ENCODE assay signal across 13 mouse cellular contexts in the genomic region with DNA sequence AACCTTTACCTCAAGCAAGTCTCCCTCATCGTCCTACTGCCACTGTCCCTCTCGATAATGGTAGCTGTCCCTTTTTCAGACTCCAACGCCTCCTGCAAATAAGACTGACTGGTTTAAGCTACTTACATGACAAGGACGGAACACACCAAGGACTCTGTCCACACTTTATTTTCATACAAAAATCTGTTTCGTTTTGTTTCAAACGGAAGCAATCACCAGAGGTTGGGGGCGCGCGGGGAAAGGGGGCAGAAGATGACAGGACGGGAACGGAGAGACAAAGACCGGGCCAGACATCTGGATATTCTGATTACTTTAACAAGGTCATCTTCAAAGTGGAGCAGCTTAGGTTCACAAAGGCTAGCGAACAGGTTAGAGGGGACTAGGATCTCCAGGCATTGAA. TPM values are rescaled to one million over a fixed set of nuclear protein-coding genes. Genes with fewer than 3 reads are reported as not detected.
A peak's percentile ranks its signal among the peaks of the same experiment; 100 is the strongest.
DNase-seq lines count a peak whose midpoint lies in the region; ATAC-seq and TF ChIP-seq lines count a peak whose summit lies in the region.
"Had no signal": no experiment of that assay in that cellular context is flagged by ENCODE, and none has a peak within 500 bp of the region (broad histone marks: within the 10 kb centered on the region; RNA-seq: fewer than 3 reads in every experiment).

No protein-coding gene starts in this region.

- TF ChIP-seq POLR2A in brain, embryonic 14.5 days (IDR thresholded peaks at IDR 0.05; ENCODE audit: borderline replicate concordance, extremely low read depth, insufficient read depth, insufficient read length, poor library complexity, severe bottlenecking) = no peak

- 20% methylated on average over 13 of the region's 13 CpGs for WGBS in heart, embryonic 15.5 days
- WGBS in lung, embryonic 16.5 days = 15% methylated on average over 13 of the region's 13 CpGs
- 19% methylated on average over 13 of the region's 13 CpGs for WGBS in liver, embryonic 12.5 days (ENCODE audit: insufficient replicate concordance)

- no peak overlapping the region for H3K27ac ChIP-seq in heart, embryonic 15.5 days
- no peak overlapping the region for H3K27ac ChIP-seq in lung, embryonic 16.5 days (ENCODE audit: low read length)
- H3K27ac ChIP-seq in liver, embryonic 12.5 days = no peak overlapping the region

- no peak for ATAC-seq in heart, embryonic 15.5 days (replicated peaks; ENCODE audit: insufficient number of reproducible peaks, insufficient read depth, low FRiP score, low read depth)
- no peak for ATAC-seq in lung, embryonic 16.5 days (ENCODE audit: low read depth)
- ATAC-seq in liver, embryonic 12.5 days = no peak
- ATAC-seq: forebrain, postnatal 0 days had no signal

- no peaks in the 10 kb centered on the region for H3K9me3 ChIP-seq in heart, embryonic 15.5 days (replicated peaks)
- H3K9me3 ChIP-seq in lung, embryonic 16.5 days (ENCODE audit: control insufficient read depth, low read length) = peaks cover 4% of the 10 kb centered on the region; the same call in 1 of the 2 replicates
- H3K9me3 ChIP-seq in liver, embryonic 12.5 days (replicated peaks) = no peaks in the 10 kb centered on the region

- H3K27me3 ChIP-seq in heart, embryonic 15.5 days = peaks cover 69% of the 10 kb centered on the region
- H3K27me3 ChIP-seq in lung, embryonic 16.5 days (ENCODE audit: control insufficient read depth, insufficient read depth, low read depth, low read length) = peaks cover 49% of the 10 kb centered on the region
- H3K27me3 ChIP-seq in liver, embryonic 12.5 days (replicated peaks) = peaks cover 62% of the 10 kb centered on the region

- peak overlapping the region; percentile 21; the same call in 1 of the 2 replicates for H3K4me3 ChIP-seq in heart, embryonic 15.5 days
- peak overlapping the region; percentile 36 for H3K4me3 ChIP-seq in lung, embryonic 16.5 days (ENCODE audit: low read length)
- H3K4me3 ChIP-seq in liver, embryonic 12.5 days = peak overlapping the region; percentile 42

- no peaks in the 10 kb centered on the region for H3K36me3 ChIP-seq in heart, embryonic 15.5 days
- no peaks in the 10 kb centered on the region for H3K36me3 ChIP-seq in lung, embryonic 16.5 days (ENCODE audit: control insufficient read depth, insufficient read depth, low read length)
- no peaks in the 10 kb centered on the region for H3K36me3 ChIP-seq in liver, embryonic 12.5 days

- DNase-seq in heart, adult 8-10 months (ENCODE audit: low spot score) = no peak
- no peak for DNase-seq in lung, postnatal 36 days
- DNase-seq in brain, embryonic 14.5 days (ENCODE audit: low read depth) = peak; percentile 51
- DNase-seq in ovary, adult 18-20 months (ENCODE audit: low spot score) = no peak
- DNase-seq: adrenal gland, postnatal 36 days; cerebellum, adult 18-20 months; forebrain, postnatal 0 days; kidney, adult 9 months; thymus, postnatal 36 days had no signal

- H3K4me2 ChIP-seq in heart, embryonic 15.5 days = peak overlapping the region; percentile 55
- peak overlapping the region; percentile 54 for H3K4me2 ChIP-seq in lung, embryonic 16.5 days (ENCODE audit: low read depth, low read length)
- H3K4me2 ChIP-seq in liver, embryonic 12.5 days = peak overlapping the region; percentile 60

- H3K9ac ChIP-seq in heart, embryonic 15.5 days = no peak overlapping the region
- H3K9ac ChIP-seq in lung, embryonic 16.5 days (ENCODE audit: low read length) = peak overlapping the region; percentile 15; the same call in 1 of the 2 replicates
- 0 out of 2 replicates have a peak overlapping the region, but pooled peaks have one; percentile 25 for H3K9ac ChIP-seq in liver, embryonic 12.5 days
- H3K9ac ChIP-seq: forebrain, postnatal 0 days had no signal

- TF ChIP-seq CTCF in brain, embryonic 14.5 days (IDR thresholded peaks at IDR 0.05; ENCODE audit: borderline replicate concordance, extremely low read depth, insufficient read depth, insufficient read length) = no peak

- H3K4me1 ChIP-seq in heart, embryonic 15.5 days (replicated peaks) = peaks cover 10% of the 10 kb centered on the region
- peaks cover 10% of the 10 kb centered on the region; the same call in 1 of the 2 replicates for H3K4me1 ChIP-seq in lung, embryonic 16.5 days (replicated peaks; ENCODE audit: control insufficient read depth, insufficient read depth, low read length)
- H3K4me1 ChIP-seq in liver, embryonic 12.5 days = peaks cover 26% of the 10 kb centered on the region

RNA-seq across cellular contexts. Expression of a gene that starts 4.2 kb away (rescaled TPM):
- polyA plus RNA-seq in heart, embryonic 15.5 days (2015; fragmentation: Nextera tagmentation; extraction: Ambion mirVana) = 9.5 and 113 TPM in 2 replicates
- total RNA-seq in heart, adult 8-10 months (2022) = under 1 TPM in 1 of 4 experiments, not detected in 3; 0.22 TPM
- polyA plus RNA-seq in lung, embryonic 16.5 days (2015; fragmentation: Nextera tagmentation; extraction: Ambion mirVana) = 10.0 and 26.0 TPM in 2 replicates
- 0.08 and 0.21 TPM in 2 replicates for polyA plus RNA-seq in brain, embryonic 14.5 days (2012; rRNA removed)
- polyA plus RNA-seq in liver, embryonic 12.5 days (2016; fragmentation: Nextera tagmentation; extraction: Ambion mirVana) = 0.22 and 0.33 TPM in 2 replicates
- total RNA-seq: forebrain, postnatal 0 days; liver, adult 2 months had no signal
- polyA plus RNA-seq: forebrain, postnatal 0 days; liver, adult 2 months had no signal

RNA-seq across cellular contexts. Expression of a gene that starts 21.7 kb away (rescaled TPM):
- polyA plus RNA-seq in heart, embryonic 15.5 days (2015; fragmentation: Nextera tagmentation; extraction: Ambion mirVana) = 3.5 TPM in 1 of 2 replicates, not detected in the other
- 10 to 100 TPM in 2 of 4 experiments, 1 to 10 TPM in 2; 1.7 to 11.1 (median 9.1) TPM for total RNA-seq in heart, adult 8-10 months (2022)
- polyA plus RNA-seq in lung, embryonic 16.5 days (2015; fragmentation: Nextera tagmentation; extraction: Ambion mirVana) = 2.3 and 15.3 TPM in 2 replicates
- 8.8 and 13.4 TPM in 2 replicates for polyA plus RNA-seq in brain, embryonic 14.5 days (2012; rRNA removed)
- polyA plus RNA-seq in liver, embryonic 12.5 days (2016; fragmentation: Nextera tagmentation; extraction: Ambion mirVana) = 9.3 and 17.8 TPM in 2 replicates
- polyA plus RNA-seq: liver, adult 2 months had no signal

RNA-seq across cellular contexts. Expression of a gene that starts 22.0 kb away (rescaled TPM):
- polyA plus RNA-seq in heart, embryonic 15.5 days (2015; fragmentation: Nextera tagmentation; extraction: Ambion mirVana) = 1.6 and 1.7 TPM in 2 replicates
- total RNA-seq in heart, adult 8-10 months (2022) = 10 to 100 TPM in 1 of 4 experiments, 1 to 10 TPM in 3; 4.6 to 13.2 (median 8.3) TPM
- polyA plus RNA-seq in lung, embryonic 16.5 days (2015; fragmentation: Nextera tagmentation; extraction: Ambion mirVana) = 6.6 and 7.3 TPM in 2 replicates
- polyA plus RNA-seq in brain, embryonic 14.5 days (2012; rRNA removed) = 20.9 and 21.3 TPM in 2 replicates
- polyA plus RNA-seq in liver, embryonic 12.5 days (2016; fragmentation: Nextera tagmentation; extraction: Ambion mirVana) = 4.4 and 4.8 TPM in 2 replicates

RNA-seq across cellular contexts. Expression of a gene that starts 27.4 kb away (rescaled TPM):
- 8.6 and 12.1 TPM in 2 replicates for polyA plus RNA-seq in heart, embryonic 15.5 days (2015; fragmentation: Nextera tagmentation; extraction: Ambion mirVana)
- total RNA-seq in heart, adult 8-10 months (2022) = 10 to 100 TPM; 11.6 to 17.7 (median 15.2) TPM
- polyA plus RNA-seq in lung, embryonic 16.5 days (2015; fragmentation: Nextera tagmentation; extraction: Ambion mirVana) = 23.6 and 24.3 TPM in 2 replicates
- polyA plus RNA-seq in brain, embryonic 14.5 days (2012; rRNA removed) = 20.0 and 40.1 TPM in 2 replicates
- 44.1 and 49.4 TPM in 2 replicates for polyA plus RNA-seq in liver, embryonic 12.5 days (2016; fragmentation: Nextera tagmentation; extraction: Ambion mirVana)

RNA-seq across cellular contexts. Expression of a gene that starts 29.0 kb away (rescaled TPM):
- polyA plus RNA-seq in heart, embryonic 15.5 days (2015; fragmentation: Nextera tagmentation; extraction: Ambion mirVana) = 11.2 and 12.4 TPM in 2 replicates
- 10 to 100 TPM in 1 of 4 experiments, 1 to 10 TPM in 3; 2.7 to 12.6 (median 6.6) TPM for total RNA-seq in heart, adult 8-10 months (2022)
- 36.8 and 53.7 TPM in 2 replicates for polyA plus RNA-seq in lung, embryonic 16.5 days (2015; fragmentation: Nextera tagmentation; extraction: Ambion mirVana)
- 32.1 and 55.3 TPM in 2 replicates for polyA plus RNA-seq in brain, embryonic 14.5 days (2012; rRNA removed)
- polyA plus RNA-seq in liver, embryonic 12.5 days (2016; fragmentation: Nextera tagmentation; extraction: Ambion mirVana) = 24.0 and 28.2 TPM in 2 replicates
